Mouse (Mus musculus) erythroblast, embryonic 14.5 days (primary cell): ENCODE results near the gene Mbnl1.

Source experiments
- GATA1 ChIP-seq: IDR thresholded peaks from 2 replicates; pipeline ENCODE4 v1.6.1; 2012; ENCODE audit warnings: low read length, inconsistent platforms, mixed read lengths
- TAL1 ChIP-seq: IDR thresholded peaks from 3 replicates; pipeline ENCODE4 v1.6.1; 2012; ENCODE audit warnings: low read length, inconsistent platforms, mixed read lengths

DNA sequence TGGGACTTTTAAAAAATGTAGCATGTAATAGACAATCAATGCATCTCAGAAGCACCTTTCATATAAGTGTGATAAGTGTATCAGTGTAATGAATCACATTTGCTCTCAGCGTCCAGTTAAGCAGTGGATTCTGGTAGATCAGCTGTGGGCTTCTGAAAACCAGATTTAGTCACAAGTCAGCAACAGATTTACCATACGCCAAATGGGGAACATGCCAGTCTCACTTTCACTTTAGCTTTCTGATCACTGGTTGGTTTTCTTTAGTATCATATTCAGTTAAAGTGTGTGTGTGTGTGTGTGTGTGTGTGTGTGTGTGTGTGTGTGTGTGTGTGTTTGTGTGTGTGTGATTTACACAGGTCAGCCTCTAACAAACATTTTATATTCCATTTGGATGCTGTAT is 64.4 kb downstream of the Mbnl1 start:
- TF ChIP-seq GATA1 (no peak), TAL1 (no peak)
